Mouse (Mus musculus) testis, postnatal 14 days (tissue): ENCODE results near the gene Ppp2r2c.

Experiments
- DNase-seq: peaks from one replicate; pipeline ENCODE4 v3.0.0; 2021; ENCODE audit warnings: low spot score

Gene Ppp2r2c

GRCm38 (mm10) chr5:36870916-36871315 is 2.6 kb downstream of the Ppp2r2c start:
- DNase-seq, result no peak

- no peak for DNase-seq
Measured at GRCm38 (mm10) chr5:36875956-36876355, 7.6 kb downstream of the Ppp2r2c start.

- no peak for DNase-seq
Measured at GRCm38 (mm10) chr5:36876777-36877396, 8.6 kb downstream of the Ppp2r2c start.

GRCm38 (mm10) chr5:36877641-36878040 is 9.3 kb downstream of the Ppp2r2c start:
- DNase-seq, result no peak

GRCm38 (mm10) chr5:36878801-36879200 is 10.5 kb downstream of the Ppp2r2c start:
- DNase-seq, result no peak

- no peak for DNase-seq
Measured at GRCm38 (mm10) chr5:36880622-36881021, 12.3 kb downstream of the Ppp2r2c start.

GRCm38 (mm10) chr5:36883516-36883915 is 15.2 kb downstream of the Ppp2r2c start:
- no peak for DNase-seq

- DNase-seq, result no peak
Measured at GRCm38 (mm10) chr5:36885067-36885466, 16.8 kb downstream of the Ppp2r2c start.

GRCm38 (mm10) chr5:36885595-36885994 is 17.3 kb downstream of the Ppp2r2c start:
- no peak for DNase-seq

GRCm38 (mm10) chr5:36886298-36886697 is 18.0 kb downstream of the Ppp2r2c start:
- no peak for DNase-seq

GRCm38 (mm10) chr5:36886852-36887283 is 18.6 kb downstream of the Ppp2r2c start:
- DNase-seq, result no peak

- no peak for DNase-seq
Measured at GRCm38 (mm10) chr5:36887299-36887988, 19.1 kb downstream of the Ppp2r2c start.

GRCm38 (mm10) chr5:36888501-36888900 is 20.2 kb downstream of the Ppp2r2c start:
- no peak for DNase-seq

GRCm38 (mm10) chr5:36888911-36889310 is 20.6 kb downstream of the Ppp2r2c start:
- no peak for DNase-seq

GRCm38 (mm10) chr5:36889380-36889886 is 21.1 kb downstream of the Ppp2r2c start:
- DNase-seq, result no peak

- no peak for DNase-seq
Measured at GRCm38 (mm10) chr5:36890794-36891193, 22.5 kb downstream of the Ppp2r2c start.

- no peak for DNase-seq
Measured at GRCm38 (mm10) chr5:36891793-36892470, 23.6 kb downstream of the Ppp2r2c start.

GRCm38 (mm10) chr5:36893263-36893662 is 24.9 kb downstream of the Ppp2r2c start:
- DNase-seq, result no peak

- no peak for DNase-seq
Measured at GRCm38 (mm10) chr5:36894070-36894469, 25.8 kb downstream of the Ppp2r2c start.

- DNase-seq, result no peak
Measured at GRCm38 (mm10) chr5:36894604-36895368, 26.5 kb downstream of the Ppp2r2c start.

- DNase-seq, result no peak
Measured at GRCm38 (mm10) chr5:36895621-36896573, 27.6 kb downstream of the Ppp2r2c start.
